Mouse (Mus musculus) spleen, adult 2 months (tissue): Measurements from ENCODE around the gene Arpc5. TPM values are rescaled to one million over a fixed set of nuclear protein-coding genes. Genes with fewer than 3 reads are reported as not detected.

Experiments used
- DNase-seq, 2 experiments: peaks; one replicate each; pipeline versions ENCODE4 v3.0.0 to v3.0.0-alpha.2; 2012 to 2021; ENCODE audit warnings: low spot score in 2 of 2, low read depth in 1 of 2
- H3K27ac ChIP-seq: fragments of 200-500 bp; 2 replicates; pipeline ENCODE4 v1.5.1; 2012; ENCODE audit warnings: low read length, inconsistent platforms; ENCODE audit not compliant: insufficient read depth
- H3K27me3 ChIP-seq: fragments of 200-500 bp; 2 replicates; pipeline ENCODE4 v1.6.1; 2012; ENCODE audit warnings: mild to moderate bottlenecking, moderate library complexity, low read length, inconsistent platforms; ENCODE audit not compliant: control insufficient read depth, insufficient read depth
- H3K36me3 ChIP-seq: fragments of 200-500 bp; 2 replicates; pipeline ENCODE4 v1.6.1; 2012; ENCODE audit warnings: mild to moderate bottlenecking, low read length, inconsistent platforms; ENCODE audit not compliant: control insufficient read depth, insufficient read depth
- H3K4me1 ChIP-seq: fragments of 200-500 bp; 2 replicates; pipeline ENCODE4 v1.6.1; 2011; ENCODE audit warnings: inconsistent platforms; ENCODE audit not compliant: control insufficient read depth, insufficient read depth, insufficient read length
- H3K4me3 ChIP-seq: fragments of 200-500 bp; 2 replicates; pipeline ENCODE4 v1.5.1; 2011; ENCODE audit warnings: mild to moderate bottlenecking, inconsistent platforms; ENCODE audit not compliant: insufficient read depth, insufficient read length; ENCODE audit errors: extremely low read depth
- CTCF ChIP-seq: fragments of 200-500 bp; IDR thresholded peaks from 2 replicates; pipeline ENCODE4 v1.5.1; 2011; ENCODE audit warnings: mild to moderate bottlenecking, inconsistent platforms; ENCODE audit not compliant: insufficient read depth, insufficient read length, insufficient replicate concordance; ENCODE audit errors: extremely low read depth
- POLR2A ChIP-seq: fragments of 200-500 bp; IDR thresholded peaks from 2 replicates; pipeline ENCODE4 v1.6.1; 2011; ENCODE audit warnings: low read depth, low read length, inconsistent platforms
- WGBS: fragments of 180-500 bp; shearing (Covaris S2); methylation state at CpG from one replicate; pipeline ENCODE4 v1.1.7; 2018; 5-methylcytosine and 5-hydroxymethylcytosine counted together
- polyA plus RNA-seq: library from polyadenylated mRNA; depleted of rRNA; stranded (reverse); fragments of >200 nt; gene quantifications from 2 replicates; pipeline ENCODE4 v1.2.3, GENCODE M21; 2012; rRNA removed

Gene Arpc5
- polyA plus RNA-seq, 1 experiment, result 91.9 TPM

DNA sequence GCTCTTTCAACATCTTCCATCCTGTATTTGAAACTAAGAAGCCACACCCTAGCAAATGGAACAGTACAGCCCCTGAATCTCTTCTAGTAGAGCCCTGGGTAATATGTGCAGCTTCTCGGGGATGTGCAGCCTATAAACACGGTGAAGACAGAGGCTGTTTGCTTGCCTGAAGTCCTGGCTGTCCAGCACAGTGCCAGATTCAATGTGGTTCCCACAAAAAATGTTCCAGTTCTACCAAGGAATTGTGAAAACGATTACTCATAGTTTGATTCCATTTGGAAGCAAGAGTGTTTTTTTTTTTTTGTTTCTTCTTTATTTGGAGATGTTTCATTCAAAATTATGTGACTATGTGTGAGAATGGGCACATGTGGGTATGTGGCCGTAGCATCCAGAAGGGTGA lies 55.4 kb downstream of the Arpc5 start:
- no peak for DNase-seq
- 88% methylated on average over 4 of the region's 4 CpGs for WGBS
- H3K27ac ChIP-seq, result no peak overlapping the region
- H3K27me3 ChIP-seq, result no peaks in the 10 kb centered on the region
- H3K36me3 ChIP-seq, result peaks cover 37% of the 10 kb centered on the region
- H3K4me1 ChIP-seq, result peaks cover 20% of the 10 kb centered on the region
- TF ChIP-seq POLR2A, result no peak
- no peak for TF ChIP-seq CTCF
- no peak overlapping the region for H3K4me3 ChIP-seq

- Histone ChIP-seq H3K36me3 (peaks cover 37% of the 10 kb centered on the region), H3K4me3 (no peak overlapping the region), H3K4me1 (peaks cover 6% of the 10 kb centered on the region), H3K27ac (no peak overlapping the region), H3K27me3 (no peaks in the 10 kb centered on the region)
- WGBS, result 89% methylated on average over 9 of the region's 9 CpGs
- no peak for TF ChIP-seq POLR2A
- TF ChIP-seq CTCF, result no peak
- DNase-seq, result no peak
Observed at GRCm38 (mm10) chr1:152824206-152824605, 57.9 kb downstream of the Arpc5 start.

Other genes starting within 250 kb of the Arpc5 start
- gene Apobec4, start 16.0 kb upstream of the Arpc5 start, polyA plus RNA-seq, result not detected in 2 replicates
- 14.4 and 14.7 TPM in 2 replicates for gene Rgl1, start 191 bp upstream of the Arpc5 start, polyA plus RNA-seq
- gene Ncf2, start 33.7 kb downstream of the Arpc5 start, polyA plus RNA-seq, result 29.7 and 33.7 TPM in 2 replicates
- gene Smg7, start 136.1 kb downstream of the Arpc5 start, polyA plus RNA-seq, result 30.7 and 30.8 TPM in 2 replicates
- 0.63 and 0.92 TPM in 2 replicates for gene Nmnat2, start 188.5 kb downstream of the Arpc5 start, polyA plus RNA-seq